Mouse (Mus musculus) stomach, embryonic 16.5 days (tissue): ENCODE data around the gene Scn10a. TPM values are rescaled to one million over a fixed set of nuclear protein-coding genes. Genes with fewer than 3 reads are reported as not detected.

Source experiments
- ATAC-seq: fragments of 200-750 bp; cut with Nextera tagmentation; 2 replicates; pipeline ENCODE4 v1.8.0; 2017; ENCODE audit warnings: moderate number of reproducible peaks, moderate TSS enrichment; ENCODE audit not compliant: insufficient read depth, low FRiP score
- H3K27ac ChIP-seq: fragments of 300-500 bp; sonication (generic); 2 replicates; pipeline ENCODE4 v1.5.1; 2014; ENCODE audit warnings: low read length
- H3K27me3 ChIP-seq: fragments of 300-500 bp; sonication (generic); 2 replicates; pipeline ENCODE4 v1.6.1; 2014; ENCODE audit warnings: low read length, control low read depth, mixed read lengths; ENCODE audit not compliant: control insufficient read depth, insufficient read depth
- H3K36me3 ChIP-seq: fragments of 300-500 bp; sonication (generic); 2 replicates; pipeline ENCODE4 v1.6.1; 2014; ENCODE audit warnings: low read length; ENCODE audit not compliant: control insufficient read depth, insufficient read depth
- H3K4me1 ChIP-seq: fragments of 300-500 bp; sonication (generic); 2 replicates; pipeline ENCODE4 v1.6.1; 2014; ENCODE audit warnings: low read length, control low read depth, mixed read lengths; ENCODE audit not compliant: control insufficient read depth, insufficient read depth
- H3K4me2 ChIP-seq: fragments of 300-500 bp; sonication (generic); 2 replicates; pipeline ENCODE4 v1.6.1; 2014; ENCODE audit warnings: low read depth, low read length, mixed read lengths
- H3K4me3 ChIP-seq: fragments of 300-500 bp; sonication (generic); replicated peaks from 2 replicates; pipeline ENCODE4 v1.5.1; 2014; ENCODE audit warnings: mild to moderate bottlenecking, low read length
- H3K9ac ChIP-seq: fragments of 300-500 bp; sonication (generic); 2 replicates; pipeline ENCODE4 v1.6.1; 2014; ENCODE audit warnings: low read length
- H3K9me3 ChIP-seq: fragments of 300-500 bp; sonication (generic); replicated peaks from 2 replicates; pipeline ENCODE4 v1.6.1; 2016; ENCODE audit warnings: low read length, control low read depth; ENCODE audit not compliant: control insufficient read depth
- WGBS: fragments of 180-500 bp; shearing (Covaris S2); extraction: QIAGEN DNeasy Blood & Tissue Kit; methylation state at CpG from one replicate; pipeline ENCODE4 v1.1.7; 2014; 5-methylcytosine and 5-hydroxymethylcytosine counted together
- polyA plus RNA-seq: library from polyadenylated mRNA; unstranded; fragments of >200 nt; fragmentation: Nextera tagmentation; extraction: Ambion mirVana; gene quantifications from 2 replicates; pipeline ENCODE4 v1.2.1, GENCODE M21; 2015

Gene Scn10a
- polyA plus RNA-seq, 1 experiment from 2014 or later = not detected

- no peaks in the 10 kb centered on the region for H3K27me3 ChIP-seq
- H3K27ac ChIP-seq = no peak overlapping the region
- no peaks in the 10 kb centered on the region; the same call in 1 of the 2 replicates for H3K9me3 ChIP-seq
- H3K4me3 ChIP-seq = no peak overlapping the region
- no peaks in the 10 kb centered on the region for H3K4me1 ChIP-seq
- no peak overlapping the region for H3K9ac ChIP-seq
- H3K4me2 ChIP-seq = no peak overlapping the region
- no peaks in the 10 kb centered on the region for H3K36me3 ChIP-seq
- WGBS = 63% methylated on average over 12 of the region's 12 CpGs
- ATAC-seq = no peak
Measured at GRCm38 (mm10) chr9:119562256-119562655, 156.9 kb downstream of the Scn10a start.

DNA sequence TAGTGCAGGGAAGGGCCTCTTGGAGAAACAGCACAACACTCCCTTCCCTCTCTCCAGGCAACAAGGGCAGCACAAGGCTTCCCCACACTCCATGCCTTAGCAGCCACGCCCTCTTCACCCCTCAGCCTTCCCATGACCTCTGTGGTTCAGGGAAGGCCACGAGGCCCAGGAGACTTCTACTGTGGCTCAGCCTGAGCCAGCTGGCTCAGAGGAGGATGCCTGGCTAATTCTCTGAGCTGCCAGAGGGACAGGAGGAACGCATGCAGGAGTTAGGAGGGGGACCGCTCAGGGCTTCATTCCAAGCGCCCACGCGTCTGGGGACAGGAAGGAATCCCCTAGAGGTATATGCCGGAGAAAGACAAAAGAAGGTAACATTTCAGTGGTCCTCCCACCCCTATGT, 157.4 kb downstream of the Scn10a start:
- Histone ChIP-seq H3K36me3 (no peaks in the 10 kb centered on the region), H3K9ac (no peak overlapping the region), H3K9me3 (no peaks in the 10 kb centered on the region), H3K4me3 (no peak overlapping the region), H3K27ac (no peak overlapping the region), H3K4me1 (no peaks in the 10 kb centered on the region), H3K27me3 (no peaks in the 10 kb centered on the region), H3K4me2 (no peak overlapping the region)
- no peak for ATAC-seq
- WGBS = 62% methylated on average over 8 of the region's 8 CpGs

DNA sequence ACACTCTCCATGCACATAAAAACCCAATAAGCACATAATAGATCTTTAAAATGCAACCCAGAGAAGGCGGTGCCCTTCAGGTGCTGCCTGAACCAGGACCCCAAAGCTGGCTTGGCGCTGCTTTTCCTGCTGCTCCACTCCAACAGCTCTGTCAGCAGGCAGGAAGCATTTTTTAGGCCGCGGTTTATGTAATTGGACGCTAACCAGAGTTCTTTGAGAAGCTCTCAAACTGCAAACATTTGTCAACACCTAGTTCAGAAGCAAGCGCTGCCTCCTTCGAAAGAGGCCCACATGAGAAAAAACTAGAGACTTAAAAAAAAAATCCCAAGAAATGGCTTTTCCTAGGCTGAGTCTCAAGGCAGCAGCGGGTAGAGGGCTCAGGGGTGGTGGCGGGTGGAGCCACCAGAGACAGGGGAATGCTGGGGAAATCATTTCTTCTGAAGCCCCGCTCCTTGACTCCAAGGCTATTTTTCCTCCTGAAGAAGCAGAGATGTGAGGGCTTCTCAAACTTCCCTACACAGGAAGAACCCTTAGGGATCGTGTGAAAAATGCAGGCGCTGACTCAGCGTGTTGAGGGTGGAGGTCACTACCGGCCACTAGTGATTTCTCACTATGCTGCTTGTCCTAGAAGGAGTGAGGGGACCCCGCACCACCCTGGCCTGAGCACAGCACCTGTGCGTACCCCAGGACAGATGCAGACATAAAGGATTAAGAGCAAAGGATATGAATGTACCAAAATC, 159.4 kb downstream of the Scn10a start:
- 63% methylated on average over 16 of the region's 16 CpGs for WGBS
- Histone ChIP-seq H3K36me3 (no peaks in the 10 kb centered on the region), H3K27ac (no peak overlapping the region), H3K9ac (no peak overlapping the region), H3K4me3 (no peak overlapping the region), H3K4me1 (no peaks in the 10 kb centered on the region), H3K27me3 (no peaks in the 10 kb centered on the region), H3K9me3 (no peaks in the 10 kb centered on the region), H3K4me2 (no peak overlapping the region)
- no peak for ATAC-seq

Other genes with a start within 250 kb of the Scn10a start
- 0.22 and 0.31 TPM in 2 replicates for gene Scn5a, start 140.3 kb downstream of the Scn10a start, polyA plus RNA-seq
- gene Scn11a, start 106.1 kb upstream of the Scn10a start, polyA plus RNA-seq = 0.03 TPM in 1 of 2 replicates, not detected in the other
- 43.8 and 45.5 TPM in 2 replicates for gene Wdr48, start 175.6 kb upstream of the Scn10a start, polyA plus RNA-seq
- 31.6 and 39.0 TPM in 2 replicates for gene Gorasp1, start 218.2 kb upstream of the Scn10a start, polyA plus RNA-seq
- 0.04 and 0.15 TPM in 2 replicates for gene Ttc21a, start 218.3 kb upstream of the Scn10a start, polyA plus RNA-seq